Mouse (Mus musculus) lung, embryonic 16.5 days (tissue): ENCODE results near the gene Rfx7. TPM values are rescaled to one million over a fixed set of nuclear protein-coding genes. Genes with fewer than 3 reads are reported as not detected.

Source experiments
- ATAC-seq: fragments of 200-750 bp; cut with Nextera tagmentation; 2 replicates; pipeline ENCODE4 v1.8.0; 2017; ENCODE audit warnings: low read depth, mild to moderate bottlenecking, moderate library complexity
- H3K27ac ChIP-seq: fragments of 300-500 bp; sonication (generic); 2 replicates; pipeline ENCODE4 v1.5.1; 2014; ENCODE audit warnings: mild to moderate bottlenecking, control low read depth, low read length
- H3K27me3 ChIP-seq: fragments of 300-500 bp; sonication (generic); 2 replicates; pipeline ENCODE4 v1.6.1; 2014; ENCODE audit warnings: low read depth, low read length, mixed read lengths; ENCODE audit not compliant: control insufficient read depth, insufficient read depth
- H3K36me3 ChIP-seq: fragments of 300-500 bp; sonication (generic); 2 replicates; pipeline ENCODE4 v1.6.1; 2014; ENCODE audit warnings: low read length; ENCODE audit not compliant: control insufficient read depth, insufficient read depth
- H3K4me1 ChIP-seq: fragments of 300-500 bp; sonication (generic); replicated peaks from 2 replicates; pipeline ENCODE4 v1.6.1; 2014; ENCODE audit warnings: low read length, mixed read lengths; ENCODE audit not compliant: control insufficient read depth, insufficient read depth
- H3K4me2 ChIP-seq: fragments of 300-500 bp; sonication (generic); 2 replicates; pipeline ENCODE4 v1.6.1; 2014; ENCODE audit warnings: low read depth, low read length, control low read depth
- H3K4me3 ChIP-seq: fragments of 300-500 bp; sonication (generic); 2 replicates; pipeline ENCODE4 v1.5.1; 2014; ENCODE audit warnings: mild to moderate bottlenecking, low read length, control low read depth
- H3K9ac ChIP-seq: fragments of 300-500 bp; sonication (generic); 2 replicates; pipeline ENCODE4 v1.6.1; 2014; ENCODE audit warnings: low read length, control low read depth
- H3K9me3 ChIP-seq: fragments of 300-500 bp; sonication (generic); 2 replicates; pipeline ENCODE4 v1.6.1; 2016; ENCODE audit warnings: low read length; ENCODE audit not compliant: control insufficient read depth
- WGBS: fragments of 180-500 bp; shearing (Covaris S2); extraction: QIAGEN DNeasy Blood & Tissue Kit; methylation state at CpG from one replicate; pipeline ENCODE4 v1.1.7; 2014; 5-methylcytosine and 5-hydroxymethylcytosine counted together
- polyA plus RNA-seq: library from polyadenylated mRNA; unstranded; fragments of >200 nt; fragmentation: Nextera tagmentation; extraction: Ambion mirVana; gene quantifications from 2 replicates; pipeline ENCODE4 v1.2.1, GENCODE M21; 2015

The Rfx7 gene
- polyA plus RNA-seq, 1 experiment from 2014 or later, result 8.1 TPM

DNA sequence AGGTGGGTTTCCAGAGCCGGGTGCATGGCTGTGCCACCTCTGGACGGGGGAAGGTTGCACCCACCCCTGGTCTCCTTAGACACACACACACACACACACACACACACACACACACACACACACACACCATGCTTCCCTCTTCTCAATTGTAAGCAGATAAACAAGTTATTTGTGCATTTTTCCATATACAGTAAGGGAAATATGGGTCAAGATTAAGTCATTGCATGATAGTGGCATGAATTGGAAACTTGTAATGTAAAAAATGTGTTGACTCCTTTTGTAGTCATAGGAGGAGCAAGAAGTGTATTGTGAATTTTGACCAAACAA is 1.0 kb downstream of the Rfx7 start:
- ATAC-seq, result no peak
- peak overlapping the region; percentile 99 for H3K27ac ChIP-seq
- peak overlapping the region; percentile 83 for H3K4me2 ChIP-seq

GRCm38 (mm10) chr9:72534985-72535384 is 2.9 kb downstream of the Rfx7 start:
- no peak for ATAC-seq
- Histone ChIP-seq H3K9me3 (no peaks in the 10 kb centered on the region), H3K27ac (no peak overlapping the region), H3K4me3 (no peak overlapping the region), H3K27me3 (no peaks in the 10 kb centered on the region), H3K4me1 (peaks cover 11% of the 10 kb centered on the region), H3K36me3 (no peaks in the 10 kb centered on the region), H3K4me2 (no peak overlapping the region), H3K9ac (no peak overlapping the region)
- 73% methylated on average over 2 of the region's 2 CpGs for WGBS

More for the DNA sequence above, 1.0 kb downstream of the Rfx7 start:
- WGBS, result 0% methylated on average over 2 of the region's 2 CpGs
- Histone ChIP-seq H3K4me1 (peaks cover 11% of the 10 kb centered on the region), H3K4me3 (peak overlapping the region; percentile 93), H3K36me3 (no peaks in the 10 kb centered on the region), H3K9ac (peak overlapping the region; percentile 97), H3K9me3 (no peaks in the 10 kb centered on the region), H3K27me3 (no peaks in the 10 kb centered on the region)

- Histone ChIP-seq H3K27ac (no peak overlapping the region), H3K4me3 (no peak overlapping the region), H3K4me1 (peaks cover 11% of the 10 kb centered on the region), H3K36me3 (no peaks in the 10 kb centered on the region), H3K4me2 (no peak overlapping the region), H3K9me3 (no peaks in the 10 kb centered on the region), H3K27me3 (no peaks in the 10 kb centered on the region), H3K9ac (no peak overlapping the region)
- no peak for ATAC-seq
- WGBS, result 57% methylated on average over 3 of the region's 3 CpGs
These were observed 3.4 kb downstream of the Rfx7 start for GRCm38 (mm10) chr9:72535394-72535793.

GRCm38 (mm10) chr9:72537086-72537485 is 5.0 kb downstream of the Rfx7 start:
- no peak overlapping the region for H3K9ac ChIP-seq
- H3K4me1 ChIP-seq, result no peaks in the 10 kb centered on the region
- no peaks in the 10 kb centered on the region for H3K36me3 ChIP-seq
- H3K4me2 ChIP-seq, result no peak overlapping the region
- WGBS, result 57% methylated on average over 1 of the region's 1 CpGs
- no peak overlapping the region for H3K27ac ChIP-seq
- no peak overlapping the region for H3K4me3 ChIP-seq
- ATAC-seq, result no peak
- H3K27me3 ChIP-seq, result no peaks in the 10 kb centered on the region
- no peaks in the 10 kb centered on the region for H3K9me3 ChIP-seq

DNA sequence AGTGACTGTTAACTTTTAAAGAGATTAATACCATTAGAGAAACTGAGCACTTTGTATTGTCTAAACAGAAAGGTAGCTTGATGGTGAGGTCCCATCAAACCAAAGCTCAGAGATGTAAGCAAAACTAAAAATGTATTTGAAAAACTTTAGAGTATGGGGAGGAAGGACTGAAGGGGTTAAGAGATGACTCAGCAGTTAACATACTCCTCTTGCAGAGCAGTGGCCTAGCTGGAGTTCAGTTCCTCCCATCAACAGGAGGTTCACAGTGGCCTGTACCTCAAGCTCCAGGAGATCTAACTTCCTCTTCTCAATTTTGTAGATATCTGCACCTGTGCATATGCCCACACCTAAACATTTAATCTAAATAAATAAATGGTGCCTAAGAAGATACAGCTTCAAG is 11.6 kb downstream of the Rfx7 start:
- H3K4me1 ChIP-seq, result no peaks in the 10 kb centered on the region
- no peak overlapping the region for H3K9ac ChIP-seq
- no peaks in the 10 kb centered on the region; the same call in 1 of the 2 replicates for H3K36me3 ChIP-seq
- H3K4me2 ChIP-seq, result no peak overlapping the region
- no peak overlapping the region for H3K4me3 ChIP-seq
- H3K27me3 ChIP-seq, result no peaks in the 10 kb centered on the region
- ATAC-seq, result no peak
- no peaks in the 10 kb centered on the region for H3K9me3 ChIP-seq
- H3K27ac ChIP-seq, result no peak overlapping the region

GRCm38 (mm10) chr9:72558780-72559179 is 26.7 kb downstream of the Rfx7 start:
- H3K9me3 ChIP-seq, result no peaks in the 10 kb centered on the region
- no peak overlapping the region for H3K4me2 ChIP-seq
- H3K27me3 ChIP-seq, result no peaks in the 10 kb centered on the region
- no peaks in the 10 kb centered on the region; the same call in 1 of the 2 replicates for H3K4me1 ChIP-seq
- ATAC-seq, result no peak
- no peak overlapping the region for H3K4me3 ChIP-seq
- H3K27ac ChIP-seq, result no peak overlapping the region
- 83% methylated on average over 1 of the region's 1 CpGs for WGBS
- H3K9ac ChIP-seq, result no peak overlapping the region
- H3K36me3 ChIP-seq, result no peaks in the 10 kb centered on the region

DNA sequence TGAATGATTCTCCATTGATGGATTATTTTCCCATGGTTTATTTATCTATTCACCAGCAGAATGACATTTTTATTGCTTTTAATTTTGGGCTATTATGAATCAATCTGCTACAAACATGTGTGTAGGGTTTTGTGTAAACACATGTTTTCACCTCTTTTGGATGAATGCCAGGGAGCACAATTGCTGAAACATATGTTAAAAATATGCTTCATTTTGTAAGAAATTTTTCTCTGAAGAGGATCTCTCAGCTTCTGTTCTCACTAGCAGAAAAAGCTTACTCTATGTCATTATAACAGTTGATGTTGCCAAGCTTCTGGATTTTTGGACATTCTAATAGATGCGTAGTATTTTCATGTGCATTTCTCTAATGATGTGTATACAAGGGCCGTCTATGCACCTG is 28.3 kb downstream of the Rfx7 start:
- no peaks in the 10 kb centered on the region; the same call in 1 of the 2 replicates for H3K4me1 ChIP-seq
- no peaks in the 10 kb centered on the region for H3K36me3 ChIP-seq
- H3K27me3 ChIP-seq, result no peaks in the 10 kb centered on the region
- WGBS, result 84% methylated on average over 2 of the region's 2 CpGs
- H3K27ac ChIP-seq, result no peak overlapping the region
- no peak overlapping the region for H3K4me2 ChIP-seq
- H3K9me3 ChIP-seq, result no peaks in the 10 kb centered on the region
- H3K9ac ChIP-seq, result no peak overlapping the region
- no peak for ATAC-seq
- no peak overlapping the region for H3K4me3 ChIP-seq

- Histone ChIP-seq H3K4me1 (no peaks in the 10 kb centered on the region; the same call in 1 of the 2 replicates), H3K27ac (no peak overlapping the region), H3K4me2 (no peak overlapping the region), H3K9ac (no peak overlapping the region), H3K9me3 (no peaks in the 10 kb centered on the region), H3K36me3 (no peaks in the 10 kb centered on the region), H3K4me3 (no peak overlapping the region), H3K27me3 (no peaks in the 10 kb centered on the region)
- no peak for ATAC-seq
- 86% methylated on average over 3 of the region's 3 CpGs for WGBS
These were observed 31.2 kb downstream of the Rfx7 start for GRCm38 (mm10) chr9:72563277-72563676.

- Histone ChIP-seq H3K4me2 (no peak overlapping the region), H3K27me3 (no peaks in the 10 kb centered on the region), H3K9ac (no peak overlapping the region), H3K36me3 (no peaks in the 10 kb centered on the region), H3K4me3 (no peak overlapping the region), H3K27ac (no peak overlapping the region), H3K4me1 (no peaks in the 10 kb centered on the region; the same call in 1 of the 2 replicates), H3K9me3 (no peaks in the 10 kb centered on the region)
- 55% methylated on average over 2 of the region's 2 CpGs for WGBS
- no peak for ATAC-seq
These were observed 35.1 kb downstream of the Rfx7 start for GRCm38 (mm10) chr9:72567116-72567515.

GRCm38 (mm10) chr9:72580216-72580615 is 48.2 kb downstream of the Rfx7 start:
- WGBS, result 35% methylated on average over 3 of the region's 3 CpGs
- no peak for ATAC-seq
- Histone ChIP-seq H3K9me3 (no peaks in the 10 kb centered on the region), H3K4me3 (no peak overlapping the region), H3K27me3 (no peaks in the 10 kb centered on the region), H3K4me2 (no peak overlapping the region), H3K4me1 (no peaks in the 10 kb centered on the region), H3K36me3 (no peaks in the 10 kb centered on the region), H3K27ac (no peak overlapping the region), H3K9ac (no peak overlapping the region)
